Mouse (Mus musculus) lung, postnatal 25 days (tissue): ENCODE measurements at regions not wholly inside any gene's neighbourhood (a gene's known extent, or its start where the extent isn't known, plus 50 kb on each side); places are given as distances from the start of the nearest gene placed in this dataset.

ENCODE experiments used
- DNase-seq: peaks from one replicate; pipeline ENCODE4 v3.0.0; 2022; ENCODE audit warnings: low spot score

DNA sequence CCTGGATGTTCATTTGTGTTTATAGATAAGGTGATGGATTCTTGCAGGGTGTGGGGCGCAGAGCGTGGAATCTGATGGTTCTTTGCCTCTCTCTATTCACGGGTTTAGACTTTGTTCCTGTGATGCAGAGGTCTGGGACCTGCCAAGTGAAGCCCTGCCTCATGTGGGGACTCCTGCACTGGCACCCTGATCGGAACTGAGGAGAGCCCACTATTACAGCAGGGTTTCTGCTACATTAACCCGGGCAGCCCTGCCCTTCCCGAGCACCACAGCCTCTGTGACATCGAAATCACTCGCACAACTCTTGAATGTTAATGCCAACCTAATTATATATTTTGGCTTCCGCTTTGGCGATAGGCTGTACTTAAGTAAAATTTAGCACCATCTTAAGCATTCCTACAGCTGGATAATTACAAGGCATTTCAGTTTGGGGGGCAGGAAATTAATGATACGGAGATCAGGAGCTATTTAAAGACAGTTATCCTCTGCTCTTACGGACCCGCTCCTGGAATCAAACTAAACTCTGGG lies 294.7 kb downstream of the Irs2 start:
- no peak for DNase-seq

DNA sequence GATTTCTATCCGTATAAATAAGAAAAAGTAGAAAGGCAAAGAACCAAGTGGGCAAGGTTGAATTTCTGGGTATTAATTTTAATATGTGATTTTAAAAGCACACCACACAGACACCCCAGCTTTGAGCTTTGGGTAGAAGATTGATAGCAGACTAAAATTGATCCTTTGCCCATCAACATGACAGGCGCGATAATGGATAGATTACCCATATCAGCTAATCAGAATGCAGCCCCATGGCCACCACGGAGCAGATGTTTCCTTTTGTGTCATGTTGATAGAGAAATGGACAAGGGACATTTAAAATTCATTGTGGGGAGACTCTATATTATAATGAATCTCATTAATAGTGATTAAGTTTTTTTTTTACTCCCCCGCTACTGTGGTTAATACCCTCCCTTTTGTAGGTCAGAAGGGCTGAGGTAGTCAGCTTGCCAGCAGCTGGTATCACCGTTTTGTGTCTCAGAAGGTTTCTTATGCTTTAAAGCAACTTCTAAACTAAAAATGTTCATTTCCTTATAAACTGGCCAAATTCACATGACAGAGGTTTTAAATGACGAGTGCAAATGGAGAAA lies 296.1 kb downstream of the Irs2 start:
- DNase-seq = no peak

DNA sequence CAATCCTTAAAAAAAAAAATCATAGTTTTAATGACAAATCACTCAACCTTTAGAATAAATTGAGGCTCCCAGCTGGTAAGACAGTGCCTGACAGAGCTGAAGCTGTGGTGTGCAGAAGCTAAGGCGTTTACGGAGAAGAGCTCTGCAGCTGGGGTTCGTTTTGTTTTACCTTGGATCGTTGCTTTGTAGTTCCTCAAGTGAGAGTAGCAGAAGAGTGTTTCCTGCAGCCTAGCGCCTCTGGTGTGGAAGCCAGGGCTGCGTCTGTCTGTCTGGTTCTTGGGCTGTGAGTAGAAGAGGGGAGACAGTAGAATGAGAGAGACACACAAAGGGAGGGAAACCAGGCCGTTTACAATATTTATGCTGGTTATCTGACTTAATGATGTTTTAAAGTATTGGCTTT lies 296.8 kb downstream of the Irs2 start:
- no peak for DNase-seq

DNA sequence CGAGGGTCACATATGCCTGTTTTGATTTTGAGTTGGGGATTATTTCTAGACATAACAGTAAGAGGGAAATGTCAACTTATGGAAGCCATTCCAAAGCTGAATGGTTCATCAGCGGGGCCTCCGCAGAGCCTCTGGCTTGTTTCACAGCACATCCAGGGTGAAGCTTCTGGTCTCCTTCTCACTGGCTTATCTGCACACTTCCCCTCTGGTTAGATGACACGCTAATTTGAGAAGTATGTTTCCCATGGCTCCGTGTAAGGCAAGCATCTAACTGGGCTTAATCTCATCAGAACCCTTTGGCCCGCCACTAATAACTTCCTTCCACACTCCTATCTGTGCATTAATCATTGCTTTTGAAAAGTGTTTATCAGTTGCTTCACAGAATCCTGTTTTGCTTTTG lies 299.7 kb downstream of the Irs2 start:
- no peak for DNase-seq

DNA sequence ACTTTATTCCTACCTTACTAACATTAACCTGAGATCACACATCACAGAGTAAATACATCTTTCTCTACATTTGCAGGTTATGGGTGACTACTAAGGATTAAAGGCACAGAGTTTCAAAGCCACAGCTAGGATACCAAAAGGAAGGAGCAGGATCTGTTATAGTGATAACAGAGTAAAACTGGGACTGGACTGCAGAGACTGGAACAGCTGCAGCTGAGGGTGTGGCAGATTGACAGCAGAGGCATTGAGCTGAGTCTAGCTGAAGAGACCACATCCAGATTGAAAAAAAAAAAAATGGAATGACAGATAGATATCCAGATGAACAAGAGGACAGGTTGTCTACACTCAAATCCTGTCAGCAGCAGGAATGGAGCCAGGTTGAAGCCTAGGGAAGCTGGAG lies 301.1 kb downstream of the Irs2 start:
- no peak for DNase-seq

DNA sequence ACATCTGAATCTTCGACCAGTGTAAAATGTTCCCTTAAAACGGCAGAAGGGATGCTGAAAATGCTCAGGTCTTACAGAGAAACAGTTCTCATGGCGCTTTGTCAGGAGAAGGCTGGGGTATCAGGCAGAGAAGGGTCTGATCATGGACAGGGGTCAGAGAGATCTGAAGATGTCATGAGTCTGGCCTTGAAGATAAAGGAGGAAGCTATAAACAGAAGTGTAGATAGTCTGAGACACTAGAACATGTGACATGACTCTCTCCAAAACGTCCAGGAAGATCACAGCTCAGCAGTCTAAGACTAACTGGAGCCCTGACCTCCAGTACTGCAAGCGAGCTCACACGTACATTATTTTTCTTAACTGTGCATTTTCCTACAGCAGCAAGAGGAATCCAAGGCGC lies 302.3 kb downstream of the Irs2 start:
- no peak for DNase-seq

DNA sequence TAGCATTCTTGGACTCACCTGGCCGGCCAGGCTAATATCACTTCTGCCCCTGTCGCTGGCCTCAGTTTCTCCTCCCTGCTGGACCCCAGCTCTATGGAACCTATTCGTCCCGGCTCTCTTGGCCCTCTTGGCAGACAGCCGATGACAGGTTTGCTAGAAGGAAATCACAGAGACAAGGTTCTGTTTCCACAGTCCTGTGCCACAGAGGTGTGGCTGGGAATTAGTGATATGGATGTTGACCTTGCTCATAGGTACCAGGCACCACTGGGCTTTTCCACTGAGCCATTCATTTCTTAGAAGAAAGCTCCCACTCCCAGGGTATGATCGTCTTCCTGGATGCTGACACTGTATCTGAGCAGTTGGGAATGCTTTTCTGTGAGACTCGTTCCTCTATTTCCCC lies 305.5 kb downstream of the Irs2 start:
- DNase-seq = no peak

DNA sequence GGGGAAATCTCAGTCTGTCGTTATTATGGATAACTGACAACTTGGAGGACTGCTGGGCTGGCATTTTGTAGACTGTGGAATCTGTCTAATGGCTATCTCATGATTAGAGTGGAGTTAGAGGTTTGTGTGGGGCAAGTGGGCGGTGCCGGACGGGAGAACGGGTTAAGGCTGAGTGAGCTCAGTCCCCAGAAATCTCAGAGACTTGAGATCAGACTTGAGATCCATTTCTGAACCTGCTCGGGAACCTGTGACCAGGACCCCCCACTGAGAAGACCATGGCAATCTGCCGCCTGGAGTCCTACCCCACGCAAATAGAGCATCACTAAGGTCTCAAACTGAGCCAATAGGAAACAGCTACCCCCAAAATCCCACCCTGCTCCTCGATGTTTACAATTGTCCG lies 306.0 kb downstream of the Irs2 start:
- no peak for DNase-seq

DNA sequence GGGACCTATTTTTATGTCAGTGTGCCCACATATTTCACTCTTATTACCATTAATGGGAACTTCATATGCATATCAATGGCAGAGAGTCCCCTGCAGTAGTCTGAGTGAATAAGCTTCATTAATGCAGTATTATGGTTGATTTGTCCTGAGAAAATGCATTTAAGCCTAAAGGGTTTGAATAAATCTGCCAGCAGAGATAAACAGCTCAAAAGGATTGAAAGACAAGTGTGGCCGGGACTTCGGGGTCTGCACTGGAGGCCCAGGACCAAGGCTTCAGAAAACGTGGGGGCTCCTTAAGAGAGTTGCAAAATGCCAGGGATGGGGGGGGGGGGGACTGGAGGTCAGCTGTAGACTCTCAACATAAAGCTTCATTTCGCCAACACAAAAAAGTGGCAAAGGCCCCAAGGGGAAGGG lies 306.6 kb downstream of the Irs2 start:
- DNase-seq = no peak

DNA sequence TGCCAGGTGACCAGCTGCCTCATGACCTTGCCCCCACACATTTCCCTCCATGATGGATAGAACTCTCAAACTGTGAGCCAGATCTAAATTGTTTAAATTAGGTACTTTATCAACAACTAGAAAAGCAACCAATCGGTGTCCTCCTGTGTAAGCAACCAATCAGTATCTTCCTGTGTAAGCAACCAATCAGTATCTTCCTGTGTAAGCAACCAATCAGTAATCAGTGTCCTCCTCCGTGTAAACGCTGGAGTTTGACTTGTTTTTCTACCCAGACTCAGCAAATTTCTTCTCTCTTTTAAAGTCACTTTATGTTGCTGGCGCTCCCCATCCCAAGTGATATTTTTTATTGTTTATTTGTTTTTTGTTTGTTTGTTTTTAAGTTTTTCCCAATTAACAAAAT lies 307.0 kb downstream of the Irs2 start:
- no peak for DNase-seq

DNA sequence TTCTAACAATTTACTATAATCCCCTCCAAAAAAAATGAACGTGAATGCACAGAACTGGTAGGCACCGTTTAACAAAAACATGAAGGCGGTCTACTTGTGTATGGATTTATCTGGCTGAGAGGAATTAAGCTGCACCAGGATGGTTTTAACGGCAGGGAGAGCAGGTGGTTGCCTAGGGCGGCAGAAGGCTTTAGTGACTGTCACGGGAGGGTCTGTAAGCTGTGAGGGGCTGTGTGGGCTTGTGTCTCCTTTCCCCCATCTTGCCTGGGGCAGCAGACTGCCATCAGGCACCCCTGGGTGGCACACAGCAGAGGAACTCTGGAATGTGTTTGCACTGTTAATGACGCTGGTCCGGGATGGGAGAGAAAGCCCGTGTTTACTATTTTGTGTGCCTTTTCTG lies 308.6 kb downstream of the Irs2 start:
- DNase-seq = no peak

DNA sequence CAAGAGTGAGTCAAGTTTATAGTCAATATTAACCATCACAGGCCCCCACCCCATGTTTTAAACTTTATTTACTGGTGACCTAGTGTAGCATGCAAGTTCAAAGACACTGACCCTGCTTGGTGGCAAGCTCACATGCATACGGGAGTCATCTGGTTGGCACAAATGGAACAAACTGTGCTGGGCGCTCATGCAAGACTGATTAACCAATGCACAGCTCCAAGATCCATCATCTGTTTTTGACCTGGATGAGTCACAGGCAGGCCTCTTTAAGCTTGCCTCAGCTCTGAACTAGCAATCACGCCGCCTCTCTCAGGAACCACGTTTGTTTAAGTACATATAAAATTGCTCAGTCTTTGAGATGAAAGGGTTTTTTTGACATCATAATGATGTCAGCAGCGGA lies 313.1 kb downstream of the Irs2 start:
- DNase-seq = no peak

DNA sequence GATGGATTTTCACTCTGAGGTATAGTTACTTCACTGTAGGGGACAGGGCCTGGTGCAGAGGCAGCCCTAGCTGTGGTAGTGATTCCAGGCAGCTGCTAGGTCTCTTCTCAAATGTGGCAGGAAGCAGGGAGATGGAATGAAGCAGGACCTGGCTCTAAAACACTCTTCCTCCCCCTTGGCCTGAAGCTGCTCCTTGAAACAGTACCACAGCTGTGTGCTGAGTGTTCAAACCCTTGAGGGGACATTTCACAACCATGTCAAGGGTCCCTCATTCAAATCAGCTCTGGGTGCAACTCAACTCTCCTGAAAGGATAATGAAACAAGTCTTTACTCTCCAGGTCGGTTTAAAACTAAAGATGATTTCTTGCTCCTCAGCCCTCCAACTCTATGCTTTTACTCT lies 317.6 kb downstream of the Irs2 start:
- DNase-seq = no peak

DNA sequence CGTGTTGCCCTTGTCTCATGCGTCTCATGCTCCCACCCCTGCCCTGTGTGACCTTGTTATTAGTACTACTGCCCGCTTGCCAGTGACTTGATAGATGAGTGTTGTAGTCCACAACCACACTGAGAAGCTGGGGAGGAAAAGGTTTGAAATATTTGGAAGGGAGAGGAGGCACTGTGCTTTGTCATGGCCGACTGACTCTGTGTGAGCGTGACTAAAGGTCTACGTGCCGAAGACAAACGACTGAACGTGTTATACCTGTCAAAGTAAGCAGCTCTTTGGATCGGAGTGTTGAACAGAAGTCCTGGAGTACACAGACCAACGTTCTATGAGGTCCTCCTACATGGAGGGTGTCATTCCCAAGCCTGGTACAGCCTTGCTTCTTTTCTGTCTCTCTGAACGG lies 318.4 kb downstream of the Irs2 start:
- no peak for DNase-seq

DNA sequence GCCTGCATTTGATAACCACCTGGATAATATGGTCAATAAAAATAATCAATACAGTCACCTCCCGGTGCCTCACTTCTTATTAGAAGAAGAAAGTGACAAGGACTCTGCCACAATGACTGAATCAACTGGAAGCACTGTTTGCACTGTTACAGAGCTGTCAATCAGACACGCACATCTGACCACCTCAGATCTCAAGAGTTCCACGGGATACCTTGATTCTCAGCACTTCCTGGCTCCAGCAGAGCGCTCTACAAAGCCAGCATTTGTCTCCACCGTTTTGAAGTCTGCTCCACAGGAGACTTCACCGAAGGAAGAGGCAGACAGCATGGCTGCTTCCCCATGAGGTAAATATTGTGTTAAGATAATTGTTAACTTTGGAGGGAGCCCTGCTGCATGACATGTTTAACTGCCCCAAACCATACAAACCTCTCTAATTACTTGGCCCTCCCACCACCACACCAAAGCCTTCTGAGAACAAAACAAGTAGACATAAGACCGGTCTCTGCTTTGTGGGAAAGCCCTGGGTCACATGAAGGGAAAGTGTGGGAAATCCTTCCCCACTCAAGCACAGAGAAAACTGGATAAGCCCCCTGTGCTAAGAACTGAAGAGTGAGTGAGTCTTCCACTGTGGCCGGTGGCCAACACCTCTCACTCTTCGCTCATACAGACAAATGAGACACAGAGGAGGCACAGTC lies 320.2 kb downstream of the Irs2 start:
- DNase-seq = no peak
